Mouse (Mus musculus) cortical plate, adult 2 months (tissue): ENCODE data around the gene Dnase1l3.

ENCODE experiments used
- CTCF ChIP-seq: fragments of 200-500 bp; IDR thresholded peaks from 2 replicates; pipeline ENCODE4 v1.5.1; 2011; ENCODE audit warnings: mild to moderate bottlenecking, control low read depth, low read length; ENCODE audit not compliant: insufficient read depth; ENCODE audit errors: extremely low read depth
- POLR2A ChIP-seq: fragments of 200-500 bp; IDR thresholded peaks from 2 replicates; pipeline ENCODE4 v1.6.1; 2011; ENCODE audit warnings: mild to moderate bottlenecking, low read length, control low read depth; ENCODE audit not compliant: insufficient read depth; ENCODE audit errors: extremely low read depth

- TF ChIP-seq POLR2A (no peak), CTCF (no peak)
These were observed 44.5 kb upstream of the Dnase1l3 start for GRCm38 (mm10) chr14:8038791-8039448.
